Mouse (Mus musculus) erythroblast, embryonic 14.5 days (primary cell): ENCODE measurements around the gene Brsk2. TPM values are rescaled to one million over a fixed set of nuclear protein-coding genes. Genes with fewer than 3 reads are reported as not detected.

ENCODE experiments used
- H3K27me3 ChIP-seq: 2 replicates; pipeline ENCODE4 v1.6.1; 2012; ENCODE audit warnings: inconsistent platforms; ENCODE audit not compliant: control insufficient read depth
- H3K36me3 ChIP-seq: 2 replicates; pipeline ENCODE4 v1.6.1; 2012; ENCODE audit warnings: mild to moderate bottlenecking, inconsistent platforms; ENCODE audit not compliant: control insufficient read depth
- H3K4me1 ChIP-seq: 2 replicates; pipeline ENCODE4 v1.6.1; 2012; ENCODE audit warnings: inconsistent platforms; ENCODE audit not compliant: control insufficient read depth
- H3K4me3 ChIP-seq: replicated peaks from 2 replicates; pipeline ENCODE3; 2012; ENCODE audit warnings: moderate library complexity, mild to moderate bottlenecking, inconsistent platforms
- H3K9me3 ChIP-seq: 2 replicates; pipeline ENCODE4 v1.6.1; 2012; ENCODE audit warnings: low read length, inconsistent platforms, mixed read lengths; ENCODE audit not compliant: control insufficient read depth
- GATA1 ChIP-seq: IDR thresholded peaks from 2 replicates; pipeline ENCODE4 v1.6.1; 2012; ENCODE audit warnings: low read length, inconsistent platforms, mixed read lengths
- TAL1 ChIP-seq: IDR thresholded peaks from 3 replicates; pipeline ENCODE4 v1.6.1; 2012; ENCODE audit warnings: low read length, inconsistent platforms, mixed read lengths
- polyA plus RNA-seq: library from polyadenylated mRNA; stranded (reverse); fragments of >175 nt; gene quantifications from 2 replicates; pipeline ENCODE4 v1.2.3, GENCODE M21; 2012

Brsk2 gene
- polyA plus RNA-seq, 1 experiment = 0.02 TPM

DNA sequence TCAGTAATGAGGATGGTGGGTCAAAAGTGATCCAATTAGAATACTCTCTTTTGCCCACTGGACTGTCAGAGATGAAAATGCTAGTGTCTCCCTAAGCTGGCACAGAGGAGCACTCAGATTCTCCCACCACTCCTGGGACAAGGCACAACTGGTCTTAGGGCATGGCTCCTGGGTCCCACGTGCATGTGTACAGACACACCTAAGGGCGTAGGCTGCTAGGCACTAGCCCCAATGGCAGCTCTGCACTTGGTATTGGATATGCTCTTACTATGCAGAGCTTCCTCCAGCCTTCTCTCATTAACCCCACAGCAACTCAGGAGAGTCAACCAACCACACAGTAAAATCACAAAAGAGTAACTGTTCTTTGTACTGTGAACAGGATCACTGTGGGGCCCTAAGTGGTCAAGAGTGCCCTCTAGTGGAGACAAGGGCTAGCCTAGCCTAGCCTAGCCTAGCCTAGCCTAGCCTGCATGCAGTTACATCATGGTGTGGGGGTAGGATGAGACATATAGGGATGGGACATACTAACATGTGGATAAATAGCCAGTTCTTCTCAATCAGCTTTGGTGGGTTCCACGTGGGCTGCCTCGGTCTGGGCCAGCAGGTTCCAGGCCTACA is 88.1 kb downstream of the Brsk2 start:
- Histone ChIP-seq H3K36me3 (peaks cover 92% of the 10 kb centered on the region), H3K27me3 (no peaks in the 10 kb centered on the region), H3K4me1 (peaks cover 47% of the 10 kb centered on the region), H3K4me3 (no peak overlapping the region), H3K9me3 (no peaks in the 10 kb centered on the region)
- TF ChIP-seq GATA1 (no peak), TAL1 (no peak)

- no peak overlapping the region for H3K4me3 ChIP-seq
- no peaks in the 10 kb centered on the region for H3K9me3 ChIP-seq
- peaks cover 91% of the 10 kb centered on the region for H3K36me3 ChIP-seq
- TF ChIP-seq TAL1 (no peak), GATA1 (no peak)
- peaks cover 28% of the 10 kb centered on the region for H3K4me1 ChIP-seq
- H3K27me3 ChIP-seq = no peaks in the 10 kb centered on the region
Measured at GRCm38 (mm10) chr7:142040756-142041155, 91.2 kb downstream of the Brsk2 start.

GRCm38 (mm10) chr7:142045344-142045743 is 95.8 kb downstream of the Brsk2 start:
- peaks cover 13% of the 10 kb centered on the region for H3K4me1 ChIP-seq
- peaks cover 89% of the 10 kb centered on the region for H3K36me3 ChIP-seq

GRCm38 (mm10) chr7:142045932-142046331 is 96.4 kb downstream of the Brsk2 start:
- Histone ChIP-seq H3K4me3 (no peak overlapping the region), H3K36me3 (peaks cover 91% of the 10 kb centered on the region), H3K4me1 (peaks cover 14% of the 10 kb centered on the region), H3K9me3 (no peaks in the 10 kb centered on the region), H3K27me3 (no peaks in the 10 kb centered on the region)
- TF ChIP-seq TAL1 (no peak), GATA1 (no peak)

More at GRCm38 (mm10) chr7:142045344-142045743, 95.8 kb downstream of the Brsk2 start:
- Histone ChIP-seq H3K27me3 (no peaks in the 10 kb centered on the region), H3K4me3 (no peak overlapping the region), H3K9me3 (no peaks in the 10 kb centered on the region)
- TF ChIP-seq GATA1 = no peak
- TF ChIP-seq TAL1 = no peak

- Histone ChIP-seq H3K36me3 (peaks cover 98% of the 10 kb centered on the region), H3K4me3 (no peak overlapping the region), H3K27me3 (no peaks in the 10 kb centered on the region), H3K4me1 (peaks cover 16% of the 10 kb centered on the region), H3K9me3 (no peaks in the 10 kb centered on the region)
- TF ChIP-seq GATA1 = no peak
- no peak for TF ChIP-seq TAL1
Measured at GRCm38 (mm10) chr7:142050536-142050935, 101.0 kb downstream of the Brsk2 start.

Other genes starting within 250 kb of the Brsk2 start
- gene Muc5ac, start 160.8 kb upstream of the Brsk2 start, polyA plus RNA-seq = under 0.01 TPM in 1 of 2 replicates, not detected in the other
- gene Muc5b, start 110.7 kb upstream of the Brsk2 start, polyA plus RNA-seq = not detected in 2 replicates
- gene Tollip, start 31.2 kb upstream of the Brsk2 start, polyA plus RNA-seq = 3.3 and 4.2 TPM in 2 replicates
- gene Mob2, start 111.3 kb downstream of the Brsk2 start, polyA plus RNA-seq = 24.8 and 29.2 TPM in 2 replicates
- gene Dusp8, start 146.1 kb downstream of the Brsk2 start, polyA plus RNA-seq = 7.6 and 9.7 TPM in 2 replicates
- gene Gm45618, start 171.0 kb downstream of the Brsk2 start, polyA plus RNA-seq = not detected in 2 replicates
- gene Gm39115, start 186.3 kb downstream of the Brsk2 start, polyA plus RNA-seq = not detected in 2 replicates
- not detected in 2 replicates for gene Gm45337, start 194.9 kb downstream of the Brsk2 start, polyA plus RNA-seq
- gene Gm29735, start 207.4 kb downstream of the Brsk2 start, polyA plus RNA-seq = not detected in 2 replicates
- gene Gm4553, start 216.0 kb downstream of the Brsk2 start, polyA plus RNA-seq = not detected in 2 replicates
- gene Krtap5-2, start 226.3 kb downstream of the Brsk2 start, polyA plus RNA-seq = not detected in 2 replicates
- gene Gm10153, start 240.6 kb downstream of the Brsk2 start, polyA plus RNA-seq = not detected in 2 replicates